Mouse (Mus musculus): ENCODE data around the gene Ccdc83. TPM values are rescaled to one million over a fixed set of nuclear protein-coding genes. Genes with fewer than 3 reads are reported as not detected.
"Not testable (repeated sequence)": the region's sequence is repeated elsewhere in the genome, so short reads cannot be mapped to it uniquely, and the experiment has no call there.

Gene Ccdc83
- total RNA-seq, 2 experiments from 2014 or later = not detected

DNA sequence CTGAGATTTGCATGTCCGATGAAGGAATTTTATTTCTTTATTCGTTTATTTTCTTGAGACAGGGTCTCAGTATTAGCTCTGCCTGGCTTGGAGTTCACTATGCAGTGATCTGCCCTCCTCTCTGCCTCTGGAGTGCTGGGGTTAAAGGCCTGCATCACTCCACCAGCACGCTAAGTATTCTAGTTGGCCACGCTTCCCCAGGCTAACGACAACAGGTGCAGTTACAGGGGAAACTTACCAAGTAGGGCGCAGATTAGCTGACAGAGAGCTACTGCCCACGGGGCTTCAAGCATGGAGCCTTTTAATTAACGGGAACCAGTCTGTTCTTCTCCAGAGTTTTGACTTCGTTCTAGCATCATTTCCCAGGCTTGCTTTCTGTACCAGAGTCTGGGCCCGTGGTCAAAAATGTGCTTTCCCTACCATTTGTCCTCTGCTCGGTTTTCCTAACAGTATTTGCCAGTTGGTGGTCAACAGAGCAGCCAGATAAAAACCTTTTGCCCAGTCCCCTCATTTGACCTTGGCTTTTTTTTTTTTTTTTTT is 9.1 kb upstream of the Ccdc83 start:
- no peak for DNase-seq (ENCODE audit: low spot score in 2 of 2)
- intact Hi-C loops (cut with DNase I) = loop anchor here (5.0 kb wide), 1 partner anchor 233 kb away; no protein-coding TSS in a partner anchor

- intact Hi-C loops (cut with DNase I) = no loop called here
- DNase-seq (ENCODE audit: low spot score in 2 of 2) = no peak
These were observed 4.6 kb upstream of the Ccdc83 start for GRCm38 (mm10) chr7:90270141-90270540.

GRCm38 (mm10) chr7:90261902-90262599 is 3.5 kb downstream of the Ccdc83 start:
- DNase-seq (ENCODE audit: low spot score in 2 of 2) = no peak
- intact Hi-C loops (cut with DNase I) = loop anchor here (10.0 kb wide), 1 partner anchor 787 kb away; no protein-coding TSS in a partner anchor

GRCm38 (mm10) chr7:90259899-90260298 is 5.7 kb downstream of the Ccdc83 start:
- DNase-seq (ENCODE audit: low spot score in 2 of 2) = no peak
- intact Hi-C loops (cut with DNase I) = loop anchor here (10.0 kb wide), 1 partner anchor 785 kb away; no protein-coding TSS in a partner anchor

DNA sequence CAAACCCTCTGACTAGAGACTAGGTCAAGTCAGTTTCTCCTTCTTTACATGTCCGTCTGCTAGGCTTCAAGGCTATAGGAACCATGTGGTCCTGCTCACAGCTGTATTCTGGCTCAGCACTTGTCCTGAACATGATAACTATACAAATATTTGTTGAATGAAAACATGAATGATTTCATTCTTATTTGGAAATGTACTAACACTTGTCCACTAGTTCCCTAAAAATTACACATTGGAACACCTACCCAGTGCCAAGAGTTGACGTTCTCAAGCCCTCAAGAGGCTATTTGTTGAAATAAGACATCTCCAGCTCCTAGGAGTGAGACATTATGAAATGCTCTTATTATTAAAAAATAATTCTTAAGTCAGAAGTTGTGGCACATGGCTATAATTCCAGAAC is 6.9 kb downstream of the Ccdc83 start:
- no peak for DNase-seq (ENCODE audit: low spot score in 2 of 2)
- intact Hi-C loops (cut with DNase I) = no loop called here

DNA sequence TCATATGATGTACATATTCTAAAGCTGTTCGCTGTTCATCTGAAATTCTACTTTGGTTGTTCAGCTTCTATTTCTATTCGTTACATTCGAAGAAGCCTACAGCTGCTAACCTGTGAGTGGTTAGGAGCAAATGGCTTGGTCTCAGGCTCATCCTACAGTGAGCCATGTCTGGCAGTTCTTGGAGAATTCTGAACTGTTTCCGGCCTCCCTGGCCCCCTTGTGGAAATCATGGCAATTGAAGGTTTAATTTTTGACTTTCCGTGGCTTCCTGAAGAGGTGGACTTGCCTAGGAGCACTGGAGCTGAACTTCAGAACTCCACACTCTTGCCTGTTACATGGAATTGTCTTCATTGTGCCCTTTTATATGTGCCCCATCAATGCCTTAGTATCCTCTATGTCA is 12.6 kb downstream of the Ccdc83 start:
- intact Hi-C loops (cut with DNase I) = loop anchor here (5.0 kb wide), 1 partner anchor 246 kb away; no protein-coding TSS in a partner anchor
- DNase-seq (ENCODE audit: low spot score in 2 of 2) = no peak

GRCm38 (mm10) chr7:90243643-90244042 is 21.9 kb downstream of the Ccdc83 start:
- no peak for DNase-seq (ENCODE audit: low spot score in 2 of 2)
- intact Hi-C loops (cut with DNase I) = no loop called here

DNA sequence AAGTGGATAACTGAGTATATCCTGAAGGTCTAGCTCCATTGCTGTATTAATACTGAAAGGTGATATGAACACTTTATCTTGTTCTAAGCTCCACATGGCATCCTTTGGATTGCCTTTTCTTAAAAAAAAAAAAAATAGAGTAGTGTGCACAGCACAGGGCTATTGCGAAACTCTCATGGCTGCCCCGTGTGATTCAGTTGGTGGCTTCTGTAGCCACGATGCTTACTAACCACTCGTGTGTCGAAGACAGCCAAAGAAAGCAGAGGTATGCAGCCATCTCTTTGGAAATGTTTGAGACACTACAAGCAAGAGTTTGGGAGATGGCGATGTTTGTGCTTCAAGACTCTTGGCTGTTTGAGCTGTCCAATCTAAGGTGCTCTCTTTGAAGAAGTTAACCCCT is 22.4 kb downstream of the Ccdc83 start:
- no peak for DNase-seq (ENCODE audit: low spot score in 2 of 2)
- intact Hi-C loops (cut with DNase I) = no loop called here

DNA sequence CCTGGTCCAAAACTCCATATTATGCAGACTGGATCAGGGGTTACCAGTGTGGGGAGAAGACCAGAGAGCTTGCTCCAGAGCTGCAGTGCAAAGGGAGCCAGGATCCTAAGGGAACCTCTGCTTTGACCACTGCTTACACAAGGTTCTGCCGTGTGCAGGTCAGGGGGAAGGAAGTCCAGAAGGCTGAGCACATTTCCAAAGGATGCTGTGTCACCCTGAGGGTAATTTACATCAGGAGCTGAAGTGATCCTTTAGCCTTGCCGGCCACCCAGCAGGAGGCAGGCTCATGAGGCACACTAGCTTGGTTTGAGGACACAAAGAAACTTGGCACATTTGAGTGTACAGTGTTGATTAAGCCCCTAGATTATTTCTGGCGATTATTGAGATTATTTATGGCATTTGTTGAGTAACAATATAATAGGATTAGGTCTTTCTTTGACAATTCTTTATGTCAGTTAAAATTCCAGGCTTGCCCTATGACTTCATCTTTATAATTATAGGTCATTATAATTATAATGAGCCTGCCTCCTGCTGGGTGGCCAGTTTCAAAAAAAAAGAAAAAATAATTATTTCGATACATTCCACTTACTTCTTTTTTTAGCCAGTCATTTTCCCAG is 29.2 kb downstream of the Ccdc83 start:
- DNase-seq (ENCODE audit: low spot score in 2 of 2) = no peak
- intact Hi-C loops (cut with DNase I) = no loop called here

DNA sequence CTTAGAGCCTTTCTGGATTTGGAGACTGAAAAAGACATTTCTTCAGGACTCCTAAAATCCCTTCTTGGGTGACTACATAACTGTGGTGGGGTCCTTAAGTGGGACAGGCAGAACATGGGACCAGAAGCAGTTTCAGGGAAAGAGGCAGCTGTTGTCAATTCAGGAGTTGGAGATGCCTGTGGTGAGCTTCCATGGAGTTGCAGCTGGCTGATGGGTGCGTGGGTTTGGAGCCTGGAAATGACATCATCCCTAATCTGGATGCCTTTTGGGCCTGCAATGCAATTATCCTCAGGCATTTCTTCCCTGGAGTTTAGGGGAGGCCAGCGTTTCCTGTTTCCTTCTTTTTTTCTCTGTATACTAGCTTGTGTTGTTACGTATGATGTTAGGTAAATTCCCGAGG is 31.7 kb downstream of the Ccdc83 start:
- no peak for DNase-seq (ENCODE audit: low spot score in 2 of 2)
- intact Hi-C loops (cut with DNase I) = no loop called here

- DNase-seq (ENCODE audit: low spot score in 2 of 2) = peak; percentile 29 to 43
These were observed 34.1 kb downstream of the Ccdc83 start for GRCm38 (mm10) chr7:90231431-90231830.

GRCm38 (mm10) chr7:90228884-90229283 is 36.7 kb downstream of the Ccdc83 start:
- intact Hi-C loops (cut with DNase I) = not testable (repeated sequence)
- DNase-seq (ENCODE audit: low spot score in 2 of 2) = peak in 1 of 2 experiments; percentile 58

More at GRCm38 (mm10) chr7:90231431-90231830, 34.1 kb downstream of the Ccdc83 start:
- intact Hi-C loops (cut with DNase I) = no loop called here

GRCm38 (mm10) chr7:90228075-90228474 is 37.5 kb downstream of the Ccdc83 start:
- intact Hi-C loops (cut with DNase I) = no loop called here
- DNase-seq (ENCODE audit: low spot score in 2 of 2) = no peak

DNA sequence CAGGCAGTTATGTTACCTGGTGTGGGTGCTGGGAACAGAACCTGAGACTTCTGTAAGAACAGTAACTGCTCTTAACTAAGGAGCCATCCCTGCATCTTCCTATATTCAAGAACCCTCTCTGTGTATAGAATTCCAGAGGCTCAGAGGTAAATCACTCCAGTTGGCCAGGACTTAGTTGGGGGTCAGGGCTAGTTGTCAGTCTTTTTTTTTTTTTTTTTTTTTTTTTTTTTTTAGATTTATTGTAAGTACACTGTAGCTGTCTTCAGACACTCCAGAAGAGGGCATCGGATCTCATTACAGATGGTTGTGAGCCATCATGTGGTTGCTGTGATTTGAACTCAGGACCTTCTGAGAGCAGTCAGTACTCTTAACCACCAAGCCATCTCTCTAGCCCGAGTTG is 44.1 kb downstream of the Ccdc83 start:
- intact Hi-C loops (cut with DNase I) = no loop called here
- DNase-seq (ENCODE audit: low spot score in 2 of 2) = no peak

DNA sequence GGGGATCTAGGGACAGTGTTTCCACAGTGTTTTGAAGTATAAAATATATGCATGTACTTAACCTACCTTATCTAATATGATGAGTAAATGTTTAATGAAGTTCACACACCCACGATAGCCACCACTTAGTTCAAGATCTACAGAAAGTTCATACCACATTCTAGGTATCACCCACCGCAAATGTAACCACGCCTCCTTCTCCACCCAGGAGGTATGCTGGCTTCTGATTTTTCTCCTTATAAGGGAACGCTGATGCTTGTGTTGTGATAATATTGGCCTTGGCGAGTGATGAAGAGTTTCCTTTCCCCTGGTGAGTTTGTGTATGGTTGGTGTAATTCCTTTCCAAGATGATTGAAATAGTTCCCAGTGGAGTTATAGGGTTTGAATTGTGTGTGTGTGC is 47.5 kb downstream of the Ccdc83 start:
- intact Hi-C loops (cut with DNase I) = no loop called here
- no peak for DNase-seq (ENCODE audit: low spot score in 2 of 2)

DNA sequence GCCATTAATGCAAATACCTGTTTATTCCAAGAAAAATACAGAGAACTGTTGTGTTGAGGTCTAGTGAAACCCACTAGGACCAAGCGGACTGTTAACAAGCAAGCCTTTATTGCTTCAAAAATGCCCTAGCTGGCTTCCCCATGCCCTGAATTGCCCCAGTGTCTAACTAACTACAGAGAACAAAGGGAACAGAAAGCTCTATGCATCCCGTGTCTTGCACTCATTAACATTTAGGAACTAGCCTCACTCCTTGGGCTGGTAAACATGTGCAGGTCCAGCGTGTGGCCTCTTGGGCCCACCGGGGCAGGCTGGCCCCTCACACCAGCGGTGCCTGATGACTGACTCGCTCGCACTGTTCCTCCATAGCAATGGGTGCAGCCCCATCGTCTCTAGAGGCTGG is 49.1 kb downstream of the Ccdc83 start:
- intact Hi-C loops (cut with DNase I) = no loop called here

GRCm38 (mm10) chr7:90210947-90211346 is 54.6 kb downstream of the Ccdc83 start:
- DNase-seq (ENCODE audit: low spot score in 2 of 2) = no peak
- intact Hi-C loops (cut with DNase I) = no loop called here

More for the DNA sequence above, 49.1 kb downstream of the Ccdc83 start:
- DNase-seq (ENCODE audit: low spot score in 2 of 2) = peak in 1 of 2 experiments; percentile 34

GRCm38 (mm10) chr7:90210116-90210515 is 55.5 kb downstream of the Ccdc83 start:
- intact Hi-C loops (cut with DNase I) = no loop called here
- no peak for DNase-seq (ENCODE audit: low spot score in 2 of 2)

- intact Hi-C loops (cut with DNase I) = no loop called here
- DNase-seq (ENCODE audit: low spot score in 2 of 2) = no peak
These were observed 61.7 kb downstream of the Ccdc83 start for GRCm38 (mm10) chr7:90203914-90204313.

GRCm38 (mm10) chr7:90201877-90202465 is 63.6 kb downstream of the Ccdc83 start:
- intact Hi-C loops (cut with DNase I) = no loop called here

More at GRCm38 (mm10) chr7:90201877-90202465, 63.6 kb downstream of the Ccdc83 start:
- no peak for DNase-seq (ENCODE audit: low spot score in 2 of 2)

All from left cerebral cortex, postnatal 14 days (tissue).